Mouse (Mus musculus) MEL (cell line): ENCODE data around the gene Ripor3. TPM values are rescaled to one million over a fixed set of nuclear protein-coding genes. Genes with fewer than 3 reads are reported as not detected.

Source experiments
- DNase-seq: peaks from one replicate; pipeline ENCODE4 v3.0.0; 2011; ENCODE audit warnings: low read depth, low spot score
- H3K27ac ChIP-seq: 2 replicates; pipeline ENCODE4 v1.5.1; 2012; ENCODE audit warnings: low read depth, mild to moderate bottlenecking, control low read depth, low read length, moderate library complexity; ENCODE audit not compliant: control insufficient read depth
- H3K27me3 ChIP-seq, 2 experiments: fragments of 150-350 bp in 1 of 2; sonication (generic) in 1 of 2; 2 replicates each; pipeline ENCODE4 v1.6.1; 2012; ENCODE audit warnings: low read length in 2 of 2, mild to moderate bottlenecking in 2 of 2, improper control_type of control experiment in 1 of 2, moderate library complexity in 1 of 2; ENCODE audit not compliant: insufficient read depth in 2 of 2, control insufficient read depth in 1 of 2
- H3K36me3 ChIP-seq, 2 experiments: 2 replicates each; pipeline ENCODE4 v1.6.1; 2012 to 2014; ENCODE audit warnings: low read length in 2 of 2, improper control_type of control experiment in 1 of 2, inconsistent platforms in 1 of 2, mild to moderate bottlenecking in 1 of 2; ENCODE audit not compliant: insufficient read depth in 2 of 2, control insufficient read depth in 1 of 2
- H3K4me1 ChIP-seq, 2 experiments: fragments of 150-350 bp in 1 of 2; sonication (generic) in 1 of 2; 2 replicates each; pipeline ENCODE4 v1.6.1; 2012; ENCODE audit warnings: low read length in 2 of 2, improper control_type of control experiment in 1 of 2, mild to moderate bottlenecking in 1 of 2; ENCODE audit not compliant: insufficient read depth in 2 of 2, control insufficient read depth in 1 of 2
- H3K4me3 ChIP-seq, 2 experiments: fragments of 150-350 bp in 1 of 2; sonication (generic) in 1 of 2; 2 replicates each; pipeline ENCODE4 v1.5.1; 2012; ENCODE audit warnings: low read depth in 2 of 2, low read length in 2 of 2, mild to moderate bottlenecking in 2 of 2, moderate library complexity in 2 of 2, control low read depth in 1 of 2, improper control_type of control experiment in 1 of 2; ENCODE audit not compliant: control insufficient read depth in 1 of 2, insufficient read depth in 1 of 2
- H3K79me2 ChIP-seq: 2 replicates; pipeline ENCODE4 v1.6.1; 2012; ENCODE audit warnings: mild to moderate bottlenecking, low read length, moderate library complexity; ENCODE audit not compliant: control insufficient read depth, poor library complexity, insufficient read depth
- H3K9ac ChIP-seq: 2 replicates; pipeline ENCODE4 v1.6.1; 2012; ENCODE audit warnings: low read depth, mild to moderate bottlenecking, control low read depth, low read length, moderate library complexity; ENCODE audit not compliant: control insufficient read depth, poor library complexity, severe bottlenecking
- H3K9me3 ChIP-seq: fragments of 150-350 bp; sonication (generic); replicated peaks from 2 replicates; pipeline ENCODE4 v1.6.1; 2012; ENCODE audit warnings: mild to moderate bottlenecking, low read length, improper control_type of control experiment, moderate library complexity; ENCODE audit not compliant: insufficient read depth
- CHD1 ChIP-seq: IDR thresholded peaks from 2 replicates; pipeline ENCODE4 v1.6.1; 2012; ENCODE audit warnings: low read depth, mild to moderate bottlenecking, inconsistent platforms, low read length, improper control_type of control experiment
- CTCF ChIP-seq, 3 experiments: IDR thresholded peaks in 2 of 3; conservative IDR thresholded peaks in 1 of 3; 2 replicates each; pipeline ENCODE4 v1.5.1; 2011 to 2012; ENCODE audit warnings: low read length in 3 of 3, low read depth in 2 of 3, mild to moderate bottlenecking in 2 of 3, improper control_type of control experiment in 1 of 3, inconsistent platforms in 1 of 3, mixed read lengths in 1 of 3, moderate library complexity in 1 of 3; ENCODE audit not compliant: control insufficient read depth in 1 of 3, insufficient read depth in 1 of 3, poor library complexity in 1 of 3, severe bottlenecking in 1 of 3
- ETS1 ChIP-seq: IDR thresholded peaks from 2 replicates; pipeline ENCODE4 v1.6.1; 2012; ENCODE audit warnings: low read depth, mild to moderate bottlenecking, inconsistent platforms, low read length, improper control_type of control experiment, moderate library complexity
- GABPA ChIP-seq: IDR thresholded peaks from 2 replicates; pipeline ENCODE4 v1.6.1; 2012; ENCODE audit warnings: low read depth, mild to moderate bottlenecking, inconsistent platforms, low read length, improper control_type of control experiment, moderate library complexity
- JUND ChIP-seq: IDR thresholded peaks from 2 replicates; pipeline ENCODE4 v1.6.1; 2011; ENCODE audit warnings: low read depth, mild to moderate bottlenecking, improper control_type of control experiment, low read length
- KAT2A ChIP-seq: conservative IDR thresholded peaks from 2 replicates; pipeline ENCODE4 v1.6.1; 2012; ENCODE audit warnings: low read depth, low read length, improper control_type of control experiment, inconsistent platforms
- MAFK ChIP-seq: IDR thresholded peaks from 2 replicates; pipeline ENCODE4 v1.6.1; 2011; ENCODE audit warnings: low read depth, mild to moderate bottlenecking, low read length, improper control_type of control experiment, borderline replicate concordance
- MAZ ChIP-seq: IDR thresholded peaks from 2 replicates; pipeline ENCODE4 v1.6.1; 2012; ENCODE audit warnings: low read depth, mild to moderate bottlenecking, inconsistent platforms, low read length, improper control_type of control experiment
- MEF2A ChIP-seq: IDR thresholded peaks from 2 replicates; pipeline ENCODE4 v1.6.1; 2014; ENCODE audit warnings: low read depth, mild to moderate bottlenecking, inconsistent platforms, low read length, improper control_type of control experiment; ENCODE audit not compliant: poor library complexity, insufficient replicate concordance, severe bottlenecking; ENCODE audit errors: extremely low read depth
- MYC ChIP-seq: IDR thresholded peaks from 2 replicates; pipeline ENCODE4 v1.6.1; 2011; ENCODE audit warnings: low read depth, mild to moderate bottlenecking, low read length, improper control_type of control experiment, moderate library complexity
- NELFE ChIP-seq: IDR thresholded peaks from 2 replicates; pipeline ENCODE4 v1.6.1; 2011; ENCODE audit warnings: low read depth, low read length, improper control_type of control experiment
- POLR2AphosphoS5 ChIP-seq: IDR thresholded peaks from 2 replicates; pipeline ENCODE4 v1.6.1; 2012; ENCODE audit warnings: low read depth, borderline replicate concordance, mild to moderate bottlenecking, inconsistent platforms, low read length, moderate library complexity, mixed read lengths
- RAD21 ChIP-seq: IDR thresholded peaks from 2 replicates; pipeline ENCODE4 v1.6.1; 2011; ENCODE audit warnings: mild to moderate bottlenecking, low read depth, low read length, improper control_type of control experiment
- RCOR1 ChIP-seq: IDR thresholded peaks from 2 replicates; pipeline ENCODE4 v1.6.1; 2012; ENCODE audit warnings: low read depth, mild to moderate bottlenecking, inconsistent platforms, low read length, improper control_type of control experiment
- SMC3 ChIP-seq: IDR thresholded peaks from 2 replicates; pipeline ENCODE4 v1.6.1; 2011; ENCODE audit warnings: low read depth, low read length, improper control_type of control experiment
- TBP ChIP-seq: IDR thresholded peaks from 2 replicates; pipeline ENCODE4 v1.8.0; 2011; ENCODE audit warnings: low read depth, low read length, improper control_type of control experiment
- TCF12 ChIP-seq: IDR thresholded peaks from 2 replicates; pipeline ENCODE4 v1.6.1; 2014; ENCODE audit warnings: low read depth, mild to moderate bottlenecking, inconsistent platforms, low read length, improper control_type of control experiment, moderate library complexity
- UBTF ChIP-seq: IDR thresholded peaks from 2 replicates; pipeline ENCODE4 v1.6.1; 2012; ENCODE audit warnings: low read depth, mild to moderate bottlenecking, inconsistent platforms, low read length, improper control_type of control experiment, moderate library complexity, borderline replicate concordance; ENCODE audit not compliant: insufficient read depth
- USF1 ChIP-seq: IDR thresholded peaks from 2 replicates; pipeline ENCODE4 v1.6.1; 2014; ENCODE audit warnings: low read depth, mild to moderate bottlenecking, inconsistent platforms, low read length, improper control_type of control experiment, moderate library complexity
- USF2 ChIP-seq, 2 experiments: IDR thresholded peaks; 2 replicates each; pipeline ENCODE4 v1.6.1; 2011 to 2012; ENCODE audit warnings: improper control_type of control experiment in 2 of 2, low read length in 2 of 2, borderline replicate concordance in 1 of 2, inconsistent platforms in 1 of 2, low read depth in 1 of 2, mild to moderate bottlenecking in 1 of 2; ENCODE audit not compliant: insufficient read depth in 1 of 2
- ZC3H11A ChIP-seq: IDR thresholded peaks from 2 replicates; pipeline ENCODE4 v1.6.1; 2012; ENCODE audit warnings: low read depth, mild to moderate bottlenecking, inconsistent platforms, low read length, improper control_type of control experiment
- ZKSCAN1 ChIP-seq: IDR thresholded peaks from 2 replicates; pipeline ENCODE4 v1.6.1; 2012; ENCODE audit warnings: low read depth, mild to moderate bottlenecking, inconsistent platforms, low read length, improper control_type of control experiment, moderate library complexity
- ZNF384 ChIP-seq: IDR thresholded peaks from 2 replicates; pipeline ENCODE4 v1.6.1; 2012; ENCODE audit warnings: low read depth, mild to moderate bottlenecking, inconsistent platforms, low read length, improper control_type of control experiment
- polyA plus RNA-seq, 2 experiments: library from polyadenylated mRNA; stranded (reverse) in 1 of 2; unstranded in 1 of 2; fragments of >175 nt in 1 of 2; fragments of >200 nt in 1 of 2; gene quantifications; 2 replicates each; pipeline versions ENCODE4 v1.2.1 to v1.2.4; 2012; ENCODE audit warnings: low replicate concordance in 2 of 2, low read depth in 1 of 2; ENCODE audit not compliant: insufficient read length in 2 of 2, insufficient read depth in 1 of 2, missing spikeins in 1 of 2
- total RNA-seq: library from RNA; depleted of rRNA; stranded (reverse); fragments of 300-350 nt; gene quantifications from 2 replicates; pipeline ENCODE4 v1.2.3, GENCODE M21; 2012

Gene Ripor3
- total and polyA plus RNA-seq, 3 experiments: not detected

DNA sequence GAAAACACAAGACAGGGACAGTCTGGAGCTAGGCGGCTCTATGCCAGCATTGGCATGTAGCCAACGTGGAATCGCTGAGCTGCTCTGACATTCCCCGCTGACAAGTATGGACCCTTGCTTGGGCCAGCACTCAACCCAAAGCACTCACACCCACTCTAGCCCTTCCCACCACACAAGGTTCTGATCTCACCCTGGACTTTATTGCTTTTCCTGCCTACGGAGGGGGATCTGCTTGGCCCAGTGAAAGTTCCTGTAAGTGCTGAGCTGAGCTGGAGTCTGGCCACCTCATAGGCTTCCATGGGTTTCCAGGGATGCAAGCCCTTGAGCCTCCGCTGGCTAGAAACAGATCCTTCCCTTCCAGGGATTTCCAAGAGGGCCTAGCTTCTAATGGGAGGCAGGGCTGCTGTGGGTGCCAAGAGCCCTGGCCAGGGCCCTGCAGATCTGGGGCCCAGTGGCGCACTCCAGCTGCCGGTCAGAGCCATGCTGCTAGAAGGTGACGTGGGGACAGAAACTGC is 8.8 kb upstream of the Ripor3 start:
- no peak for DNase-seq
- no peaks in the 10 kb centered on the region; a peak in 1 of 4 replicates for H3K27me3 ChIP-seq
- H3K9me3 ChIP-seq: no peaks in the 10 kb centered on the region
- H3K9ac ChIP-seq: no peak overlapping the region
- no peak overlapping the region for H3K4me3 ChIP-seq
- no peaks in the 10 kb centered on the region for H3K79me2 ChIP-seq
- no peak overlapping the region for H3K27ac ChIP-seq
- H3K4me1 ChIP-seq: 0 out of 4 replicates have a peak, but pooled peaks cover 0 to 3% of the 10 kb centered on the region in 2 experiments
- no peaks in the 10 kb centered on the region for H3K36me3 ChIP-seq
- no peak for TF ChIP-seq JUND

DNA sequence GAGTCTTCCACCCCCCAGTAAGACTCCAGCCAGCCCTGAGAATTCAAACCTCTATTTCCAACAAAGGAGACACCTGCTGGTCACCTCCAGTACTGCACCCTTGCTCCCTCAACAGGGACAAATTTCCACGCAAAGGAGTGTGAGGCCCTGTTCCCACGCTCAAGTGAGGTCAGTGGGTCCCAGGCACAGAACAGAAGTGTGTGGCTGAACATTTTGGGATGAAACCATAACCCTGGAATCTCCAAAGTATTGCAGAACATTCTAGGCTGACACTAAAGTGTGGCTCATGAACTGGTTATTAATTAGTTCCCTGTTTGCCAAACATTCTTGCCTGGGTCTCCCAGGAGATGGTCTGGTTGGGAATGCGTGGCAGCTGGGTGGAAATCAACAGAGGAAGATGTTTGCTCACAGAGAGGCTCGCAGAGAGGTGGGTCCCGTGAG is 6.6 kb upstream of the Ripor3 start:
- no peaks in the 10 kb centered on the region; the same call in 1 of the 2 replicates for H3K79me2 ChIP-seq
- H3K36me3 ChIP-seq: no peaks in the 10 kb centered on the region
- H3K27me3 ChIP-seq: no peaks in the 10 kb centered on the region; a peak in 1 of 4 replicates
- 0 out of 4 replicates have a peak, but pooled peaks cover 0 to 2% of the 10 kb centered on the region in 2 experiments for H3K4me1 ChIP-seq
- H3K4me3 ChIP-seq: no peak overlapping the region
- H3K9me3 ChIP-seq: no peaks in the 10 kb centered on the region
- TF ChIP-seq CHD1 (no peak), NELFE (no peak), MEF2A (no peak), GABPA (no peak), ZC3H11A (no peak), CTCF (IDR thresholded peaks at IDR 0.05 in 2 of 3, conservative IDR thresholded peaks at IDR 0.05 in 1 of 3; ENCODE audit: control insufficient read depth in 1 of 3, insufficient read depth in 1 of 3, low read depth in 2 of 3, low read length in 3 of 3, poor library complexity in 1 of 3, severe bottlenecking in 1 of 3) (peak; percentile 61 to 84 (median 69)), JUND (no peak), UBTF (no peak), USF2 (IDR thresholded peaks at IDR 0.05; ENCODE audit: borderline replicate concordance in 1 of 2, insufficient read depth in 1 of 2, low read depth in 1 of 2, low read length in 2 of 2) (no peak), USF1 (no peak), TCF12 (no peak), MAZ (no peak), MYC (no peak), MAFK (no peak), TBP (no peak), ZNF384 (no peak), KAT2A (no peak), RAD21 (peak; percentile 30), POLR2AphosphoS5 (no peak), ETS1 (no peak), ZKSCAN1 (no peak), SMC3 (peak; percentile 59), RCOR1 (no peak)
- H3K9ac ChIP-seq: no peak overlapping the region
- H3K27ac ChIP-seq: no peak overlapping the region
- peak; percentile 63 for DNase-seq
